Mouse (Mus musculus) spleen, adult 12 weeks (tissue): Measurements from ENCODE around the gene Cd52.
"Not testable (repeated sequence)": the region's sequence is repeated elsewhere in the genome, so short reads cannot be mapped to it uniquely, and the experiment has no call there.

Source experiments
- DNase-seq: peaks from one replicate; pipeline ENCODE4 v3.0.0; 2022; ENCODE audit warnings: low spot score

Cd52 gene

DNA sequence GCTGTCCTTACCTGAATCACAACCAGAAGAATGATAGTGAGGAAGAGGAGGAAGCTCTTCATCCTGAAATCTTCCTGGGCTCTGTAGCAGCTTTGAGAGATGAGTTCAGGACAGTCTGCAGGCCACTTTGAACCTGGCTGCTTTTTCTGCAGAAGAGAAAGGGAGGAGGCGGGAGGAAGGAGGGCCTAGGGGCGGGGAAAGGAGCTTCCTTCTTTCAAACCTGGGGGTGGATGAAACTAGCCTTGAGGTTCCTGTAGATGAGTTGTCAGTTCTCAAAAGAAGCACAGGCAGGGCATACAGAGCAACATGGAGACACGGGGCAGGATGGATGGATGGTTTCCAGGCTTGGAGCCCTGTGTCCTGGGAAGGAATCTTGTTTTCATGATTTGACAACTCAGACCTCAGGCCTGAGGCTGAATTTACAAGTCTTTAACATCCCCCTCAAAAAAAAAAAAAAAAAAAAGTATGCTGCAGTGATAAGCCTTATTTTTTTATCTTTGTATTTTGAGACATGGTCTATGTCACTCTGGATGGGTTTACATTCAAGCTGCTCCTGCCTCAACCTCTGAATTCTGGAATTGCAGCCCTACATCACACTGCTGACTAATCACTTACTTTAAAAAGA is at the start of gene Cd52:
Gene Cd52 (minus strand): TSS at position 160 of the 625 bp plus-strand sequence.
- DNase-seq, result peak; percentile 61

- not testable (repeated sequence) for DNase-seq
Observed at GRCm38 (mm10) chr4:134144297-134144696, 49.4 kb upstream of the Cd52 start.

- DNase-seq, result no peak
Observed at GRCm38 (mm10) chr4:134138857-134139256, 44.0 kb upstream of the Cd52 start.

DNA sequence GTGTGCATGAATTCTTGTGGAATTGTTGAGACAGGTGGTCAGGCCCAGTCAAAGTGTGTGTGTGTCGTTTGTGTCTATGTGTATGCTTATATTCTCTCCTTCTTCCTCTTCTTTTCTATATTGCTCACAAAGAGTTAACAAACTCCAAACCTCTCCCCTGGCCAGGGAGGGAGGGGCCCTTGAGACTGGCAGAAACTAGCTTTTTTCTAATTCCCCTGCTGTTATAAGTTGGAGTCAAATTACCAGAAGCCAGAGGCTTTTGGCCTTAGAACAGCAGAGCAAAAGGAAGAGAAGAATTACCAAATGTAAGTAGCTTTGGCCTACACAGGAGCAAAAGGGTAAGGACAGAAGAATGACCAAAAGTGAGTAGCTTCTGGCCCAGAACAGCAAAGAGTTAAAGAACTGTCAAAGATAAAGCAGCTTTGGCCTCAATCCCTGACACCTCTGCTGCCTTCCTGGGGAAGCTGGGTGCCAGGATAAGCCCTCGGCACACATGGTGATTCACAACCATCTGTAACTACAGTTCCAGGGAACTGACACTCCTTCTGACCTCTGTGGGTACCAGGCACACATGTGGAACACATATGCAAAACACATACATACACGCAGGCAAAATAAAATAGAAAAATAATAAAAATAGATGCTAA is 41.5 kb upstream of the Cd52 start:
- DNase-seq, result no peak

GRCm38 (mm10) chr4:134132519-134133095 is 37.7 kb upstream of the Cd52 start:
- no peak for DNase-seq

- no peak for DNase-seq
Observed at GRCm38 (mm10) chr4:134132117-134132516, 37.2 kb upstream of the Cd52 start.

GRCm38 (mm10) chr4:134129482-134129881 is 34.6 kb upstream of the Cd52 start:
- no peak for DNase-seq

DNA sequence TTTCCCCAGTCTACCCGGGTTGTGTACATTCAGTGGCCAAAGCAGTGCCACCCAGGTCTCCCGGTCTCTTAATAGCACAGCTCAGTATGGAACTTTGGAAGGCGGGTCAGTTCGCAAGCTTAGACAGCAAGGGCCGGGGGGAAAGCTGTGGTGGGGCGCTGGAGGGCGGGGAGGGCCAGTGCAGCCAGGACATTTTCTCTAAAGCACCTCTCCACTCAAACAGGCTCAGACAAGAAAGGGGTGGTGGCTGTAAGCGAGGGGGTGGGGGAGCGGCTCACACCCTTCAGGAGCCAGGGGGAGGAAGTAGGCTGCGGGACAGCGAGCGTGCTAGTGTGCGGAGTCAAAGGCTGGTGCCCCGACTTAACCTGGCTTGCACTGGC is 34.1 kb upstream of the Cd52 start:
- DNase-seq, result no peak

GRCm38 (mm10) chr4:134128221-134128982 is 33.5 kb upstream of the Cd52 start, which contains the start of gene Sh3bgrl3:
Gene Sh3bgrl3, minus strand, starts transcription at chr4:134128789.
- peak; percentile 72 for DNase-seq

DNA sequence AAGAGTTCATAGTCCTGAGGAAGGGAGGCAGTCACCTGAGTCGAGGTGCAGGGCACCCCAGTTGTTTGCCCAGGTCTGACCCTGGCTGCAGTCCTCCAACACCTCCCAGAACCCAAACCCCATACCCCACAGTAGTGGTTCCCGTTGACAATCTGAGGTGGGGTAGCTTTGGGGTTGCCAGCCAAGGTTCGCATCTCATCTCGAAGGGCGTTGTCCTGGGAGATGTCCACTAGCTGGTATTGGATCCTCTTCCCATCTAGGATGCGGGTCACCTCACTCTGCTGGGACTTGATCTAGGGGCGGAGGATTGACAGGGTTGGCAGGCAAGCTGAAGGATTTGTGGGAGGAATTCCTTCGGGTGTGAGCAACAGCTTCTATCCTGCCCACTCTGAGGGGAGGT is 32.9 kb upstream of the Cd52 start:
- DNase-seq, result no peak

DNA sequence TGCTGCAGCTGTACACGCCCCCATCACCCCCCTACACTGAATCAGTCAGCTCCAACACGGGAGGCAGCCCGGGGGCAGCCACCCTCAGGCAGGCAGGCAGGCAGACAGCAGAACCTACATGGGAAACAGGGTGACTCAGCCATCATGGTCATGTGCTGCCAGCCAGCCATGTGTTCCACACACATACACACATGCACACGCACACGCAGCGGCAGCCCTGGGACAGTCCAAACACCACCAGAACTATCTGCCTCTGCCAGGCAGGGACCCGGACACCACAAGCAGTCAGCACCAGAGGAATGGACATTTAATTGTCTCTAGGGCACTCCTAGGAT is 32.2 kb upstream of the Cd52 start:
- DNase-seq, result no peak

- DNase-seq, result no peak
Observed at GRCm38 (mm10) chr4:134126300-134127120, 31.6 kb upstream of the Cd52 start.

- DNase-seq, result no peak
Observed at GRCm38 (mm10) chr4:134125383-134126060, 30.6 kb upstream of the Cd52 start.

DNA sequence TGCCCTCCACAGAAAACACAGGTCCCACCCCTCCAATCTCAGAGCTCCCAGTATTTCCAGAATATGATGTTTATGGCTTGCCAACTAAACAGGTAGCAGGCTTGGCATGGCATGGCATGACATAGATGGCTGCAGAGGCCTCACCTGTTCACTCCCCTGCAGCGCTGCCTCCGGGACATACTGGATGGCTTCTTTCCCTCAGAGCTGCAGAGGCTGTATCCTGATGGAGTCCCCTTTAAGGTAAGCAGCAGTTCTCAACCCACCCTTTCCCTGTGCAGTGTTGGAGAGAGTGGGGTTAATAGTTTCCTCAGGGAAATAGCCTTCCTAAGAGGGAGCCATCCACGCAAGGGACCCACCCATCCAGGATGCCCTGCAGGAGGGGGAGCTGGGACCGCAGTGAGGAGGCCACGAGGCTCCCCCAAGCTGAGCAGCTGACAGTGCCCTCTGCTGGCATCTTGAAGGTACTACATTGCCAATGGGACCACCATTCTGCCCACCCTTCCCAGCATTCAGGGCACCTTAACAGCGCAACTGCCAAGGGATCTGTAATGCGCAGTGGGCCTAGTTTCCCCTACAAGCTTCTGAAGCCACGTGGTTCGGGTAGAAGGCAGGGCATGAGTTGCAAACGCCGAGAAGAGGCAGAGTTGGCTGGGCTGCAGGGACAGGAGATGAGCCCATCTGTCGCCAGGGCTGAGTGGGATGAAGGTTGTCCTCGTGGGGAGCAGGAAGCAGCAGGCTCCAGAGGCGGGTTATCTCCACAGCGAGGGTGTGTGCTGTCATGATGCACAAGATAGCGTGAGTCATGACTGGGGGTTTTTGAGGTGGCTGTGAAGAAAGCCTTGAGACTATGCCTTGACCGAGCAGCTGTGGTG is 29.0 kb upstream of the Cd52 start:
- DNase-seq, result no peak

DNA sequence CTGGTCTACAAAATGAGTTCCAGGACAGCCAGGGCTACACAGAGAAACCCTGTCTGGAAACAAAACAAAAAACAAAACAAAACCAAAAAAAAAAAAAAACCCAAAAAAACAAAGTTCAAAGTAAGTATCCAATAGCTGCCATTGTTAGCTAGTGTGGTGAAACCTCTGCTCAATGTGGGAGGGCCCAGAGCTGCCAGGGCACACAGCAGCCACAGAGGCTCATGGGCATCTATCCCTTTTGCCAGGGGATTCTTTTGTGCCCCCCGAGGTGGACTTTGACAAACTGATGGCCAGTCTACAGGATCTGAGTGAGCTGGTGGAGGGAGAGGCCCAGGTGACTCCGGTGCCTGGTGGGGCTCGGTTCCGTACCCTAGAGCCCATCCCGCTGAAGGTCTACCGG is 28.3 kb upstream of the Cd52 start:
- no peak for DNase-seq

- no peak for DNase-seq
Observed at GRCm38 (mm10) chr4:134122281-134122680, 27.4 kb upstream of the Cd52 start.

- DNase-seq, result no peak
Observed at GRCm38 (mm10) chr4:134121571-134121970, 26.7 kb upstream of the Cd52 start.

- no peak for DNase-seq
Observed at GRCm38 (mm10) chr4:134120916-134121315, 26.0 kb upstream of the Cd52 start.

DNA sequence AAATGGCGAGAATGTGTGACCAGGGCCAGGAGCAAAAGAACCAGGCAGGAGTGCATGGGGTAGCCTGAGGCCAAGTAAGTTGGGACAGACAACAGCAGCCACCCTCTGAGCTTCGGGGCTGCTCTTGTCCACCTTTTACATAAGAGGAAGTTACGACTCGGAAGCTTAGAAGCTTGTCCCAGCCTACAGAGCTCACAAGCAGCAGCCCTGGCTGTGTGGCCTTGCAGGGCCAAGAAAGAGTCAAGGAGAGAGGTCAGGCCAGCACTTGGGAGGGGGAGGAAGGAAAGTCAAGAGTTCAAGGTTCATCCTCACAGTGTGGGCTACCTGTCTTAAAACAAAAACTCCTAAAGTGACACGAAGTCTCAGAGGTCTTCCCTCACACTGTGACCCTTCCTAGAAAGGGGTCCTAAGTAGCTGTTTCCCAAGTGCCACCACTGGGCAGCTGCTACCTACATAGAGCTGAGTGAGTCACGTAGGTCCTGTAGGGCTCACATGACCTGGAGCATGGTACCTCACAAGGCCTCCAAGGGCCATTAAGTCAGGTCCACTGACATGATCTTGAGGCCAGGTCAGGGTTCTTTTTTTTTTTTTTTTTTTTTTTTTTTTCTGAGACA is 25.4 kb upstream of the Cd52 start:
- DNase-seq, result no peak

DNA sequence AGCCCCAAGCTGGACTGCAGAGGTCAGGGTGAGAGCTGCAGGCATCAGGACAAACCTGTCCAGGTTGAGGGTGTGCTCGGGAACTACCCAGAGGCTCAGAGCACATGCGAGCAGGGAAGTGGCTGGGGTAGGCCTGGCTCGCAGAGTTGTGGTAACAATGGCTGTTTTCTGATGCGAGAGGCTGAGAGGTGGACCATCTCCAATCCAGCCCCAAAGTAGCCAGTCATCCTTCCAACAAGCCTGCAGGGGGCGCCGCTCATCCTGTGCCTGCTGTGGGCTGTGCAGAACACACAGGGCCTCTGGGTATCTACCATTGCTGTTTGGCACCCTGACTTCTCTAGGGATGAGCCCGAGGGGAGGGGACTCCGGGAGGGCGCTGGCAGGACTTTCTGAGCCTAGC is 24.8 kb upstream of the Cd52 start:
- no peak for DNase-seq
